Mouse (Mus musculus) lung, adult 2 months (tissue): ENCODE data around the gene Grik1. TPM values are rescaled to one million over a fixed set of nuclear protein-coding genes. Genes with fewer than 3 reads are reported as not detected.

Experiments used
- DNase-seq: peaks from one replicate; pipeline ENCODE4 v3.0.0; 2022
- H3K4me1 ChIP-seq: fragments of 200-500 bp; 2 replicates; pipeline ENCODE4 v1.6.1; 2011; ENCODE audit warnings: low read length; ENCODE audit not compliant: control insufficient read depth, insufficient read depth
- H3K4me3 ChIP-seq: fragments of 200-500 bp; replicated peaks from 2 replicates; pipeline ENCODE3; 2011; ENCODE audit warnings: low read depth, mild to moderate bottlenecking, control low read depth, low read length; ENCODE audit errors: extremely low read depth
- CTCF ChIP-seq: fragments of 200-500 bp; IDR thresholded peaks from 2 replicates; pipeline ENCODE4 v1.5.1; 2011; ENCODE audit warnings: mild to moderate bottlenecking, low read length, control low read depth; ENCODE audit not compliant: insufficient read depth
- POLR2A ChIP-seq: fragments of 200-500 bp; IDR thresholded peaks from 2 replicates; pipeline ENCODE4 v1.6.1; 2011; ENCODE audit warnings: low read depth, mild to moderate bottlenecking, control low read depth, low read length, borderline replicate concordance; ENCODE audit errors: extremely low read depth
- WGBS: fragments of 180-500 bp; shearing (Covaris S2); methylation state at CpG from one replicate; pipeline ENCODE4 v1.1.7; 2018; 5-methylcytosine and 5-hydroxymethylcytosine counted together
- polyA plus RNA-seq: library from polyadenylated mRNA; depleted of rRNA; stranded (reverse); fragments of >200 nt; gene quantifications from 2 replicates; pipeline ENCODE4 v1.2.3, GENCODE M21; 2012

The Grik1 gene
- polyA plus RNA-seq, 1 experiment: 0.04 TPM

GRCm38 (mm10) chr16:88174083-88174721 lies 115.9 kb downstream of the Grik1 start:
- H3K4me1 ChIP-seq: no peaks in the 10 kb centered on the region
- no peak for DNase-seq
- 80% methylated on average over 9 of the region's 9 CpGs for WGBS
- no peak overlapping the region for H3K4me3 ChIP-seq
- TF ChIP-seq POLR2A: no peak
- no peak for TF ChIP-seq CTCF

DNA sequence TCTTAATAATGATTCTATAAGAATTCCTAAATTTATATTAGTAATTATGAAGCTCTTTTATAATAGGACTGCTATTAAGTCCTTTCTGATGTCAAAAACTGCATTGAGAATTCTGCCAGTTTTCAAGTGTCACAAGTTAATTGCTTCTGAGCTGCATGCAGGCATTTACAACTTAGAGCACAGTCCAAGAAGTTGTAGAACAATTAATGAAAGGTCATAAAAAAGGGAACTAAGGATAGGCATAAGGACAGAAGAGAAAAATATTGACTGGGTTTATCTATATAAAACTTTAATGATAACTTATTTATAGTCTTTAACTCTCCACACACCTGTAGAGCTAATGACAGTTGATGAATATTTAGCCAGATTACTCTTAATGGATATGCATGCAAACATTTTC lies 123.5 kb downstream of the Grik1 start:
- no peaks in the 10 kb centered on the region for H3K4me1 ChIP-seq
- TF ChIP-seq POLR2A: no peak
- TF ChIP-seq CTCF: no peak
- DNase-seq: no peak
- no peak overlapping the region for H3K4me3 ChIP-seq

DNA sequence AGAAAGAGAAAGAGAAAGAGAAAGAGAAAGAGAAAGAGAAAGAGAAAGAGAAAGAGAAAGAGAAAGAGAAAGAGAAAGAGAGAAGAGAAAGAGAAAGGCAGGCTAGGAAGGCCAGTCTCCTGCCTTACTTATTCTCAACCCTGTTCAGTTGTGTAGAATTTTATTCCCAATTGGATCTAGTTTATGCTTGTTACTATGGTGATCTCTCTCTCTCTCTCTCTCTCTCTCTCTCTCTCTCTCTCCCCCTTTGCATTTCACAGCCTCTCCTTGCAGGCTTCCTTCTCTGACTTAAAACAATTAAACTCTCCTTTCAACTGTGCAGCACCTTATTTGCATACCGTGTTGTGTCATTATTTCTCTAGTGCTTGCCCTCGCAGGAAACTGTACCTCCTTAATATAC lies 147.5 kb downstream of the Grik1 start:
- WGBS: 47% methylated on average over 2 of the region's 2 CpGs
- TF ChIP-seq POLR2A (no peak), CTCF (no peak)
- H3K4me3 ChIP-seq: no peak overlapping the region
- DNase-seq: no peak
- no peaks in the 10 kb centered on the region for H3K4me1 ChIP-seq

- Histone ChIP-seq H3K4me1 (no peaks in the 10 kb centered on the region), H3K4me3 (no peak overlapping the region)
- no peak for DNase-seq
- WGBS: 43% methylated on average over 2 of the region's 2 CpGs
- TF ChIP-seq POLR2A (no peak), CTCF (no peak)
Observed at GRCm38 (mm10) chr16:88142136-88142535, 147.9 kb downstream of the Grik1 start.

DNA sequence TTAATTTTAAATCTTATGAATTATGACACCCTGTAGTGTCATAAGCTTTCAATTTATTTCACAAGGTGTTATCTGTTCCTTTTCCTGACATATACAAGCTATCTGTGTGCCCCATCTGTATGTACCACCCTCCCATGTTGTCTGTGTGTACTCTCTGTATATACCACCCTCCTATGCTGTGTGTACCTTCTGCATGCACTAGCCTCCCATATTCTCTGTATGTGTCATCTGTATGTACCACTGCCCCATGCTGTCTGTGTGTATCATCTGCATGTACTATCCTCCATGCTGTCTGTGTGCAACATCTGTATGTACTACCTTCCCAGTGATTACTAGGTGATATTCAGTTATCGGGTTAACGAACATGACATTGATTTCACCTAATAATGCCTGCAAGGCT lies 148.5 kb downstream of the Grik1 start:
- no peak for DNase-seq
- 97% methylated on average over 2 of the region's 2 CpGs for WGBS
- no peak for TF ChIP-seq CTCF
- no peak for TF ChIP-seq POLR2A
- no peak overlapping the region for H3K4me3 ChIP-seq
- H3K4me1 ChIP-seq: no peaks in the 10 kb centered on the region

DNA sequence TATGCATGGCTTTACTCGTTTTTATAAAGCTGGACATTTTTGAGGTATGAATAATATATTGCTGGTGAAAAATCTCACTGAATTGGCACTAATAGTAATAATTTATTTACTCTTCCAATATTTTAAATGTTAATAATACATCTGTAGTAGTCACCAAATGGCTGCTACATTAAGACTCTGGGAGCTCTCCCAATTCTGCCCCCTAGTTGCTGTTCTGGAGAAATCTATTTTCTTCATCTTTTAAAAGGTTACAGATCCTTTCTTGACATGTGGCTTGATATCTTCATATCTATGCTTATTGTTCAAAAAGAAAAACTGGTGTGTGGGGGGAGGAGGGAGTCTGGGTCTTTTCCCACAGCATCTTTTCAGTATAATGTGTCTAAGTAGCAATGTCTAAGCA lies 151.2 kb downstream of the Grik1 start:
- WGBS: 38% methylated on average over 1 of the region's 1 CpGs
- Histone ChIP-seq H3K4me3 (no peak overlapping the region), H3K4me1 (no peaks in the 10 kb centered on the region)
- no peak for TF ChIP-seq CTCF
- TF ChIP-seq POLR2A: no peak
- DNase-seq: no peak

DNA sequence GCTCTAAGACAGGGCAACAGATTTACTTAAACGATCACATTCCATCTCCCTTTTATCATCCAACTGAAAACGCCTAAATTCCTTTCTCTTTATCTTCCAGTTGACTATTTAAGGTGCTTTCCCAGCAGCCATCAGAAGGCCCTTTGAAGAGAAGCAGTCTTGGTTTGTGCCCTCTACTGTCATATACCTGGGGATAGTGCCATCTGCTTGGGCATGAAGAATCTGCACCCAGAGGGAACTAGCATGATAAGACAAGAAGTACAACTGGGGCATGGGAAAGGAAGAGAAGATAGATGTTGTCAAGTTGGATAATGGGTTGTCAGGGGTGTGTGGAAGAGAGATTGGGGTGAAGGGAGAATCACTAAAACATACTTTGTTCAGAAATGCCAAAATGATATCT lies 157.1 kb downstream of the Grik1 start:
- no peaks in the 10 kb centered on the region for H3K4me1 ChIP-seq
- no peak overlapping the region for H3K4me3 ChIP-seq
- WGBS: 44% methylated on average over 2 of the region's 2 CpGs
- no peak for DNase-seq
- TF ChIP-seq CTCF (no peak), POLR2A (no peak)

DNA sequence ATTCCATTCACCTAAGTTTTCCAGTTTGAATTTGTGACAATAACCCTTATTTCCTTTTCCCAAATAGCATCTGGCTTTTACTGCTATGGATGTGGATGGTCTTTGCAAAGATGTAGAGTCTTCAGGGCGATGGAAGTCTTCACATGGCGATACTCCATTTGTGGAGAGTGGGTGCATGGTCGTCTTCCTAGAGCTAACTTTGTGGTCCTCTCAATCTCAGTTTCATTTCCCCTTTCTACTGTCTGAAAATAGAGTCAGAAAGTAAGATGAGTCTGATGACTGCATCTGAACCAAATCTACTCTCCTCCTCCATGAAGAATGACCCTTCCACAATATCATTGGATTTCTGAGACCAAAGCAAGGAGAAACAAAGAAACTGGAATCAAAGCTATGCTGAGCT lies 159.0 kb downstream of the Grik1 start:
- no peak for TF ChIP-seq CTCF
- TF ChIP-seq POLR2A: no peak
- Histone ChIP-seq H3K4me1 (no peaks in the 10 kb centered on the region), H3K4me3 (no peak overlapping the region)
- no peak for DNase-seq
- WGBS: 84% methylated on average over 3 of the region's 3 CpGs

- DNase-seq: no peak
- Histone ChIP-seq H3K4me1 (no peaks in the 10 kb centered on the region), H3K4me3 (no peak overlapping the region)
- 54% methylated on average over 4 of the region's 4 CpGs for WGBS
- TF ChIP-seq POLR2A: no peak
- TF ChIP-seq CTCF: no peak
Observed at GRCm38 (mm10) chr16:88125098-88125497, 165.0 kb downstream of the Grik1 start.

DNA sequence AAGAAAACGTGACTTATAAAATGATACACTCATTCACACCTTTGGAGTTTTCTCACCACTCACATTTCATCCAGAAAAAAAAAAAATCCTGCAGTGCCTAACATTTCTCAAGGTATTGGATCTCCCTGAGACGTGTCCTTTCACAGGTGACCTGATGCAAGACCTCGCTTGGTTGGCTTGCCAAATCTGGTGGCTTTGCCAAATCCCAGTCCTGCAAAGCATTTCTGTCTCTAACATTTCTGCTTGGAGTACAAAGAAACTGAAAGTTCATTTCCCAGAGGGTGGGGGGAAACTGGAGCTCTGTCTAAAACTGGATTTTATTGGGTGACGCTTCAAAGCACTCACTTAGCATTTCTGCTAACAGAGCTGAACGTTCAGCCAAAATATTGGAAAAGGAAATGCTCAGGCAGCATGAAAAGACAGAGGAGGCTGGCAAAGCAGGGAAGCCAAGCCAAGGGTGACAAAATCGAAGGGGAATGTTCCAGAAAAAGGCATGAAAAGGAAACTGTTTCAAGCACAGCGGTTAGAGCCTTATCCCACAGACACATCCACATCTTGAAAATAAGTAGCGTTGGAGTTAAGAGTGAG lies 177.4 kb downstream of the Grik1 start:
- no peak for TF ChIP-seq CTCF
- Histone ChIP-seq H3K4me3 (no peak overlapping the region), H3K4me1 (no peaks in the 10 kb centered on the region)
- WGBS: 51% methylated on average over 8 of the region's 8 CpGs
- no peak for DNase-seq
